Mouse (Mus musculus) natural killer cell, adult 2 months (primary cell): ENCODE results near the gene Kat7.

Source experiments
- DNase-seq, 2 experiments: peaks; one replicate each; pipeline ENCODE4 v3.0.0; 2022; ENCODE audit warnings: low spot score in 2 of 2

The Kat7 gene

DNA sequence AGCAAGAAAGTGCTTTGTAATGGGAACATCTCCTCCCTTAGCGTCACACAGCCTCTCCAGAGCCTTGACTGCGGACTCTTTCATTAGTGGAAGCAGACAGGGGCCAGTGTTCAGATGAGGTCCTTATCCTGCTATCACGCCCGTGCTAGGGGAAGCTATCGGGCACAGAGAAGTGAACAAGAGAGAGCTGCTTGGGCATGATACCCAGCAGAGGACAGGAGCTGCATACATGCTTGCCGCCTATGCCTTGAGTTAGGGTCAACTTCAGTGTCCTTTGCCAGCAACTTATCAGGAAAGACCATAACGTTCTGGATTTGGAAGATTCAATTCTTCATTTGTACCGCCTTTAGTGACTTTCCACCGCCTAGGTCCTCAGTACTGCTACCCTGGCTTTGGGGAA, 23.8 kb upstream of the Kat7 start:
- no peak for DNase-seq

DNA sequence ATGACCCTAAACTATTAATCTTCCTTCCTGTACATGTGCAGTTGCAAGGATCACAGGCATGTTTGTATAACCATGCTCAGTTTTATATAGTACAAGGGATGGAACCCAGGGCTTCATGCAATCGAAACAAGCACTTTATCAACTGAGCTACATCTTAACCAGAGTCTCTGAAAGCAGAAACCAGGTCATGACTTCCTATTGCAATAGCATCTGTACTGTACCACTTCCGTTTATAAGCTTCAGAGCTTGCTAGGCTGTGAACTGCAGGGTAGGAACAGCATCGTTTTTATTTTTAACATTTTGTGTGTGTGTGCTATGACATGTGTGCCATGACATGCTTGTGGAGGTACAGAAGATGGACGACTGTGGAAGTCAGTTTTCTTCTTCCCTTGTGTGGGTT, 23.2 kb upstream of the Kat7 start:
- DNase-seq, result peak; percentile 19 to 31

DNA sequence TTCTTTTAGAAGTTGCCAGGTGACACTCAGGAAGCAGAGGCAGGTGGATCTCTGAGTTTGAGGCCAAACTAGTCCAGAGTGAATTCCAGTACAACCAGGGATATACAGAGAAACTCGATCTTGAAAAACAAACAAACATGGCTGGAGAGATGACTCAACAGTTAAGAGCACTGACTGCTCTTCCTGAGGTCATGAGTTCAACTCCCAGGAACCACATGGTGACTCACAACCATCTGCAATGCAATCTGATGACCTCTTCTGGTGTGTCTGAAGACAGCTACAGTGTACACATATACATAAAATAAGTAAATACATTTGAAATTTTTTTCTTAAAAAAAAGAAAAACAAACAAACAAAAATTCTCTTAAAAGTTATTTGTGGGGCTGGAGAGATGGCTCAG, 20.6 kb upstream of the Kat7 start:
- DNase-seq, result no peak

DNA sequence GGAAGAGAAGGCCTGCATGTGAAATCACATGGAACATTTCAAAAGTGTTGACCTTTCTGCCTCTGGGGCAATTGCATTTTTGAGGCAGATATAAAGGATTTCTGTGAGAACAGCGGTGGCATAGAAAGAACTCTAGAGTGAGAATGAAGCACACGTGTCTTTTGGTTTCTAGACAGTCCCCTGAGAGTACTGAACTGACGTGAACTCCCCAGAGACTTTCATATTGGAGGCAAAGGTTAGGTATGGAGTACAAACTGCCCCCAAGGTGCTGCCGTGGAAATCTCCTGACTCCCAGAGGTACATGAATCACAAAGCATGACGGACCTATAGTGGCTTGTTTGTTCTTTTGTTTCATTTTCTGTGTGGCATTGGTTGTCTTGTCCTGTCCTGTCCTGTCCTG, 18.6 kb upstream of the Kat7 start:
- DNase-seq, result peak in 1 of 2 experiments; percentile 78

DNA sequence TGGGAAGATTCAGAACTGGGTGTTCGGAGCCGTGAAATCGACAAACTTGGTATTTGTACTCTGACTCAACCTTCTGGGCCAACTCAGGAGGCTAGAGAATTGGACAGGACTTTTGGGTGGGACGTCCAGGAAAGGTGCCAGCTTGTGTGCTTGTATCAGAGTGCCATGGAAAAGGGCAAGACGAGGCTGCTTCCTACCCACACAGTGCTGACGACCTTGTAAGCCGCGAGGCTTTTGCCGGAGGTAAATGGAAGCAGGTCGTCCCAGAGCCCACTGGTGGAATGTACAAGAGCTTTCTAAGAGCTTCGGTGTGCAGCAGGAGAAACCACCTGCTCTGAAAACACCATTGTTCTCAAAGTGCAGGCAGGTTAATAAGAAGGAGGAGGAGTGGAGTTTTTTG, 16.2 kb upstream of the Kat7 start:
- no peak for DNase-seq

DNA sequence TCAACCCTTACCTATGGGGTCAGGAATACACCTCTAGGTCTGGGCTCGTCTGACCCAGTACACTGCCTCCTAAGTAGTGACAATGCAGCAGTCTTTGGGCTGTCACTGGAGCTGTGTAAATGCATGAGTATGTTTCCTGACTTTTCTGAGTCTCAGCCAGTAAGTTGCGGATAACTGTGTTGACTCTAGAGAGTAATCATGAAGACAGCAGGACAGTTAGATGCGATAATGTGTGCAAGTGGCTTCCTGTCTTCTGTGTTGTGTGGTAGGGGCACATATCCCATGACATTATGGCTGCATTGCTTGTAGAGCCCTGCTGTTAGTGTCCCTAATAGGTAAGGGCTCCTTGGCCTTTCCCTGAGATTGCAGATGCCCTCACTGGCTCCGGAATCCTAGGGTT, 15.8 kb upstream of the Kat7 start:
- no peak for DNase-seq

DNA sequence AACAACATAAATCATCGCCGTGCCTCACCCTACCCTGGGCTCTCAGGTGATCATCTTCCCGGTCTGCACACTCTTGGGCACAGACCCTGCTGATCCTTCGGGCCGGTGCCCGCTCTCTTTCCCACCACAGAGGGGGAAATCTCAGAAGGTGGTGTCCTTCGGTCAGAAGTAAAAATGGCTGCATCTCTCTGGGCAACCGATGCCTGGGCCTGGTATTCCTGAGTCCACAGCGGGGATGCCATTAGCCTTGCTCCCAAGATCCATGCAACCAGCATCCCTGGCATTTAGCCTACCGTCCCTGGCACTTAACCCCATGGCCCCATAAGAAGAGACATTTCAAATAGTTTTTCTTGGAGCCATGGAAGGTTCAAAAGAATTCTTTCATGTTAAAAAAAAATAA, 14.1 kb upstream of the Kat7 start:
- DNase-seq, result no peak

DNA sequence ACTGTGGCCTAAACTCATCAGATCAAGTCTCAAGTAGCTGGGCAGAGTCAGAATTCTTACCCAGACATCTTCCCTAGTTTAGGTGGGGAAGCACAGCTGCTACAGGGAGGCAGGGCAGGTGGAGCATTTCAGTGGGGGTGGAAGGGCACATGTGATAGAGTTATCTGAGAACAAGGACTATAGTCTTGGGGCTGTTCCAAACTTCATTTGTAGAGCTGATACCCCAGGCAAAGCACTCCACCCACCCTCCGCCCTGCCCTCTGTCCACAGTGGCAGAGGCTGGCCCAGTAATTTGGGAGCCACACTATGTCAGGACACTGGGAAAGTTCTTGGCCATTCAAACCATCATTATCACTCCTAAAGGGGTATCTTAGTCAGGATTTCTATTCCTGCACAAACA, 10.0 kb upstream of the Kat7 start:
- no peak for DNase-seq

DNA sequence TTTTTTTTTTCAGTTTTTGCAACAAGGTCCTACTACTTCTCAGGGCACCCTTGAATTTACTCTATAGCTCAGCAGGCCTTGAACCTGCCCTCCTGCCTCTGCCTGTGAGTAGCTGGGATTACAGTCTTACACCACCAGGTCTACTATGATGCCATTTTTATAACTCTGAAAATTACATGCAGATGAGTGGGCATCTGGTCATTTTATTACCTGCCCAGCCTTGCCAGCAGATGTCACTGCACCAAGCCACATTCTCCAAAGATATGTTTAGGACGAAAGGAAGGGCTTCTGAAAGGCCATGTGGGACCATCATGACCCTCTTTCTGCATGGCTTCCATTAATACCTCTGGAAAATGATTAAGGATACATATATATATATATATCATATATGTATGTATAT, 9.5 kb upstream of the Kat7 start:
- DNase-seq, result no peak

DNA sequence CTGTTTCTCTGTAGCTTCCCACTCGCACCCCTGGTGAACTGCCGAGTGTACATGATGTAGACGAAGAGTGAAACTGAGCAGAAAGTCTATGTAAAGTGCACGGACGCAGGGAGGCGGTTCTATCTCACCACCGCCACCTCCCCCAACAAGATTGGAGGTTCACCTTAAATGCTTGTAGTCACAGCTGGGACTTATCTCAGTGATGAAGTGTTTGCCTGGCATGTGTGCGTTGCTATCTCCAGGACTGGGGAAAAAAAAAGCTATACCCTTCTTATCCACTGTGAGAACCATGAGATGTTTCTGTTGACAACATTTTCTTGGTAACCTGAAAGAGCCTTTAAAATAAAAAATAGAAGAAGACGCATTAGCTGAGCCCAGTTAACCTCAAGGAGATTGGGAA, 8.1 kb upstream of the Kat7 start:
- DNase-seq, result no peak

DNA sequence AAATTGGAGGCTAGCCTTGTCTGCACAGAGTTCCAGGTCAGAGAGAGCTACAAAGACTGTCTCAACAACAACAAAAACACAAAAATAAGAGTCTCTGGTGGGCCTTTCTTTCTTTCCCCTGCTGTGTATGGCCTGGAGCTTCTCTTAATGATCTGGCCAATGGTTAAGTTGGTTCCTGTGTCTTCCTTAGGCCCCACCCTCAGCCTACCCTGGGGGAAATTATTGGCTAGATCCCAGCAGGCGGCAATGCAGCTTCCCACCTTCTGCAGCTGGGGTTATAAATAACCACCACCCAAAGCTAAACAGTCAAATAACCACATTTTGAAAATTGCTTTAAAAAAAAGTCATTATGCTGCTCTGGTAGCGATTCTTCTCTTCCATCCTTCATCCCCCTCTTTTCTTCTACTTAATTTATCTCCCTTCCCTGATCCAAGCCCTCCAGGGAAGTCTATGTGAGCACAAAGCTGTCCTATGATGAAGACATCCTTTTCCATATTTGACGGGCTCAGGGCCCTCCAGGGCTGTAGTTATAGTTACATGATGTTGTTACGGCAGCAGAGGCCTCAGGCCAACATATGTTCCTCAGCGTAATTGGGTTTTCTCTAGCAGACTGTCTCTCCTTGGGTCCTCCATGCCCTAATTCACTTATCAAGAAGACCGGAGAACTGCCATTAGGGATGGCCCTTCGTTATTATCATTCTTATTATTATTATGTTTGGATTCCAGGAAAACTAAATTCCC, 5.3 kb upstream of the Kat7 start:
- no peak for DNase-seq

DNA sequence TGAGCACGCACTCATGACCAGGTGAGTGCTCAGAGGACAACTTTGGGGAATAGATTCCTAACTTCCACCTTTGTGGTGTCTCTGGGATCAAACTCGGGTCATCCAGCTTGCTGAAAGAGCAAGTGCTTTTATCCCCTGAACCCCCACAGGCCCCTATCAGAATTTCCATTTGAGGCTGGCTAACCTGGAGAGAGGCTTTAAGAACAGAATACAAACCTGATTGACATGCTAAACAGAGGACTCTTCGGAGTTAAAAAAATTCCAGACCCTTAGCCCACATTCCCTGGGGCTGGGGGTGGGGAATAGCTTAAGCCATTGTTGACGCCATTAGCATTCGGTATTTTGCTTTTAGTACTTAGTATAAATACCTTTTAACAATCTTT, 1.4 kb upstream of the Kat7 start:
- DNase-seq, result no peak

DNA sequence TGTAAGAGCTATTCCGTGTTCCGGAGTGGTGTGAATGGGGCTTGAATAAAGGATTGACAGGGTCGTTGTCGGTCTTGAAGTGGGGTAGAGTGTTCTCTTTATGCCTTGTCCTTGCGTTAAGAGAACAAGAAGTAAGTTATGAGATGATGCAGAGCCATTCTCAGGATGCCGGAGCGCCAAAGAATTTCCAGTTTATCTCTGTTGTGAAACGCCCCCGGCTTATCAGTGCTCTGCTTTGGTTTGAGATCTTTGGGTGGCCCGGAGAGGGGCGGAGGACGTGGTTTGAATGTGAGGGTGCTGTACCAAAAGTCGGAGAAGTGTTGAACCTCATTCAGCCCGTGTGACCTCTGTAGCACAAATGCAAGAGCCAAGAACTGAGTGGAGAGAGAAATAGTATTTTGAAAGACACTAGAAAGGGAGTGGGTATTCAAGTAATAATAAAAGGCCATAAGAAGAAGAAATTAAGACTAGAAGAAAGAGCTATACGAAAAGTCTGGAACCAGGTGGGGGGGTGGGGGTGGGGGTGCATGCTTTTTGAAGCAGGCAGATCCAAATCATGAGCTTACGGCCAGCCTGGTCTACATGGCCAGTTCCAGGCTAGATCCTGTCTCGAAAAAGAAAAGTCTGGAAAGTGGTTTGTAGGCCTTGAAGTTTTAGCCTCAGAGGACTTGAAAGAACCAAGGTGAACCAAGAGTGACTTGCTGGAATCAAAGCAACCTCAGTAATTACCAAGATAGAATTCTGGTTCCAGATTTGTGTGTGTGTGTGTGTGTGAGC, 790 bp upstream of the Kat7 start:
- no peak for DNase-seq

DNA sequence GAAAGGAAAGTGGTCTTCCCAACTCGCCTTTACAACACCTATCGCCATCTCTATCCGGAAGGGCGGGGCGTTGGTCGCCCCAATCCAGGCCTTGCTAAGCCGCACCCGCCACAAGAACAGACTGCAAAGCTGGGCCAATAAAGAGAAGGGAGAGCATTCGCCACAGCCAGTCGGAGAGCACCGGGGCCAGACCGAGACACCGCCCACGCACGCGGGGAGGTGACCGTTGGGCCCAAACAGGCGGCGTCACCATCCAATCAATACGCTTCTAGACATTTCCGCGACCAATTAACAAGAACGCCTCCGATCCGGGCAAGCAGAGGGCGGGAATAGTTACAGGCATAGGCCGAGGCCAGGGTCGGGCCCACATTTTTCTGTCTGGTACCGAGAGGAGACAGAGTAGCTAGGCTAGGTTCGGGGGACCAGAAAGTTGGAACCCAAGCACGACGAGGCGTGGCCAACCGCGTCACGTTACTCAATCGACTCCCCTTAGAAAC, 488 bp downstream of the Kat7 start:
- DNase-seq, result peak; percentile 96 to 98

DNA sequence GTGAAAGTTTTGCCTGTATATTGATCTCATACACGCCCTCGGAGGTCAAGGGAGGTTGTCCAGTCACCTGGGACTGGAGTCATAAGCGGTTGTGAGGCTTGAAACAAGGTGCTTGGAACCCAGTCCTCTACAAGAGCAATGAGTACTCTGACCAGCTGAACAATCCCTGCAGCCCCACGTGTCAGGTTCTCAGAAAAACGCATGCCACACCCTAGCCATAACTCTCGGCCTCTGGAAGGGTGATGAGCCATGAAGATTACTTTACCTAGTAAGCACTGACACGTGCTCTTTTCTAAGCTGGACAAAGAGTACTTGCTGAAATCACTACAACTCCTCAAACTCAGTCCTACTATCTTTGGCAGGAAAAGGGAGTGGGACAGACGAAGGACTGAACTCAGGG, 2.5 kb downstream of the Kat7 start:
- DNase-seq, result no peak

DNA sequence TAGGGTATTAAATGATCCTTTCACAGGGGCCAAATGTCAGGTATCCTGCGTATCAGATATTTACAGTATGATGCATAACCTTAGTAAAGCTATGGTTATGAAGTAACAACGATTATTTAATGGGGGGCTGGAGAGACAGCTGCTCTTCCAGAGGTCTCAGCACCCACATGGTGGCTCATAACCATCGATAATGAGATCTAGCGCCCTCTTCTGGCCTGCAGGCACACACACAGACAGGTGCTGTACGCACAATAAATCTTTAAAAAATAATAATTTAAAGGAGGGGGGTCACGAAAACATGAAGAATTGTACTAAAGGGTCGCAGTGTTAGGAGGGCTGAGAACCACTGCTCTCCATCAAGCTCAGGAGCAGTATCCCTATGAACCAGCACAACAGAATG, 4.4 kb downstream of the Kat7 start:
- DNase-seq, result no peak

DNA sequence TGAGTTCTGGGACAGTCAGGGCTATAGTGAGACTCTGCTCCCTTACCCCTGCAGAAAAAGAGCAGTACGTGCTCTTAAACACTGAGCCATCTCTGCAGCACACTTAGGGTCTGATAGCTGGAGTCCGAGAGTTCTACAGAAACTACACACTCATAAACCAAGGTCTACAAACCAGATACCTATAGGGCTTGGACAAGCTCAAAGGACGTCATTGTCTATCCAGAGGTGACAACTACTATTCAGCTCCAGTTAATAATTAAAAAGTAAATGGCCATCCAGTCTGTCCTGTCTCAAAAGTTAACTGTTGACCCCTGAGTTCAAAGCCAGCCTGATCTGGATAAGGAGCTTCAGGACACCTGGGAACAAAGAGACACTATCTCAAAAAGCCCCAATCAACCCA, 8.3 kb downstream of the Kat7 start:
- no peak for DNase-seq

DNA sequence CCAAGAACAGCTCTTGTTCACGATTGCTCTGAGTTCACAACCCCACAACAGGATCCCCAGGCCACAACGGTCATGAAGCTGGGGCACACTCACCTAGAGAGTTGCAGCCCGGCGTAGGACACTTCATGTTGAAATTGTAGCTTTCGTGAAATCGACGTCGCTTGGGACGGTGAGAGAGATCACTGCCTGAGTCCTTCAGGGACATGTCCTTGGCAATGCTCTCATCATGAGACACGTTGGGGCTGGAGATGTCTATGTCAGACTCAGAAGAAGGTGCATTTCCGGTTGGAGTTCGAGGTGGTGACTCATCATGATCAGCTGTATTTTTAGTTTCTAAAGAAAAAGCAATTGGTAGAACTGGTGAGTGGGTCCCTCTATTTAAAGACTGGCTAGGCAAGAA, 10.2 kb downstream of the Kat7 start:
- no peak for DNase-seq

DNA sequence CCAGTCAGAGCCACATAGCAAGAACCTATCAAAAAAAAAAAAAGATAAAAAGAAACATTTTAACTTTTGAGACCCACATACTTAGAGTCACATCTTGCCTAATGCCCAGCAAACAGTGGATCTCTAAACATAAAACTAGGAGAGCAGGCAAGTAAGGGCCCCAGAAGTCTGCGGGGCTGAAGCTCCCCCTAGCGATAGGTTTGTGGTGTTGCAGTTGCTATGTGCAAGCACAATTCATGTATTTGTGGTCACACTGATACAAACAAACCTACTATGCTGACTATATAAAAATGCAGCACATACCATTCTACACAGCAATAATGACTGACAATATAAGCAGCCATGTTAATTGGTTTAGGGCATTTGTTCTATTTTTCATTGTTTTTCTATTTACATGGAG, 11.9 kb downstream of the Kat7 start:
- peak; percentile 19 to 32 for DNase-seq

DNA sequence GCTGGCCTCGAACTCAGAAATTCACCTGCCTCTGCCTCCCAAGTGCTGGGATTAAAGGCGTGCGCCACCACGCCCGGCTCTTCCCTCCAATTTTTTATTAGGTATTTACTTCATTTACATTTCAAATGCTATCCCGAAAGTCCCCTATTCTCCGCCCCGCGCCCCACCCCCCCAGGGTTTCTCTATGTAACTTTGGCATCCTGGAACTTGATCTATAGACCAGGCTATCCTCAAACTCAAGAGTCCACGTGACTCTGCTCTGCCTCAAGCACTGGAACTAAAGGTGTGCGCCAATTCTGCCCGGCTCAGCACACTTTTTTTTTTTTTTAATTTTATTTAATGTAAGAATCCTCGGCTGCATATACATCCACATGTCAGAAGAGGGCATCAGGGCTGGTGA, 14.3 kb downstream of the Kat7 start:
- DNase-seq, result no peak

DNA sequence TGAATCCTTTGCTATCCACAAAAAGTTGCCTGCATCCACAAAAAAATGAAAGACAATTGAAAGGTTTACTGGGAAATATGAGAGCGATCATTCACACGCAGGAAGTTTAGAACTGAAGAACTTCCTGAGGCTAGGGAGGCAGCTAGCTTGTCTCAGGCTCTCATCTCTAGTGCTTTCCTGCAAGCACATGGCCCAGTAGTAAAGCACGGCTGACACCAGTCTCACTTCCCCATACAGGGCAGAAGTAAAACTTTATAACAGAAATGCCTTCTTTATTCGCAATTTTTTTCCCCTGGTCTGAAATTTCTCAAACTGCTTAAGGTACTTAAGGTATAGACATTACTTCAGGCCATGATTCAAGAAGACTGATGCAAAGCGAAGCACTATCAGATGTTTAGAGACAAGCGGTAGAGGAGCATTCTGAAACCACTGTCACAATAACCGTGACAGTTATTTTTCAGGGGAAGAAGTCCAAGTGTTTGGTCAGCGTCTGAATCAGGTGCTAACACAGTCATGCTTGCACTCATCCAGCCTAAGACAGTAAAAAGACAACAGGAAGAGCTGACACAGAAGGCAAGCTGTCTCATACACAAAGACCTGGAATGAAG, 16.9 kb downstream of the Kat7 start:
- peak in 1 of 2 experiments; percentile 36 for DNase-seq

DNA sequence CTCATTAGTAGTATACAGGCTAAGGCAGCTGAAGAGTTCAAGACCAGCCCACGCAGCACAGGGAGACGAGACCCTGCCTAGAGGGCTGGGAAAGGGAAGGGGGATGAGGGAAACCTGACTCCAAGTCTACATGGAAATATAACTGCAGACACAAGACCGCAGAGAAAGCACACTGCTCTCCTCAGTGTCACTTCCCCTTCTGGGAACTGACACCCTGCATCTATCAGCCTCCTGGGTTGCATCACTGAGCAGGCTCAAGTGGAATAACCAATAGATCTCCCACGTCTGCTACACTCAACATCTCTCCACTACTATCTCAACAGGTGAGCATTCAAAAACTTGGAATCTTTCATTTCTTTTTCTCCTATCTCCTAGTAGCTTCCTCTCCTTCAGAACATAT, 18.0 kb downstream of the Kat7 start:
- DNase-seq, result peak in 1 of 2 experiments; percentile 24

DNA sequence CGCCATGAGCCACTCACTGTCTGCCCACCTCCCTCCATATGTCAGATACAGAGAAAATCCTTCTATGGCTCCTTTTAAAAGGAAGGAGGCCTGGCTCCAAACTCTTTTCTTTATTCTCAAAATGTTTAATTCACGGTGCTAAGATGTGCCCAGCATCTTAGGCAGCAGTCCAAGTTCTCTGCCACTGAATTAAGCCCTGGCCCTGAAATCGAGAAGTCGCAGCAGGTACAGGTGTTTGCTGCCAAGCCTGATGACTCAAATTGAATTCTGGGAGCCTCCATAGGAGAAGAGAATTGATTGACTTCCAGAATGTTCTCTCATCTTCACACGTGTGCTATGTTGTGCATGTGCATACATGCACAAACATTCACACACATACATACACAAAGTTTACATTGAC, 27.7 kb downstream of the Kat7 start:
- DNase-seq, result no peak
